Mouse (Mus musculus) midbrain, embryonic 12.5 days (tissue): ENCODE data around the gene Itgal. TPM values are rescaled to one million over a fixed set of nuclear protein-coding genes. Genes with fewer than 3 reads are reported as not detected.
A peak's percentile ranks its signal among the peaks of the same experiment; 100 is the strongest.
"Not testable (repeated sequence)": the region's sequence is repeated elsewhere in the genome, so short reads cannot be mapped to it uniquely, and the experiment has no call there.

Experiments used
- ATAC-seq: fragments of 200-750 bp; cut with Nextera tagmentation; 2 replicates; pipeline ENCODE4 v1.8.0; 2017; ENCODE audit warnings: low read depth, moderate TSS enrichment, moderate library complexity; ENCODE audit not compliant: low FRiP score
- H3K27ac ChIP-seq: fragments of 300-500 bp; sonication (generic); replicated peaks from 2 replicates; pipeline ENCODE4 v1.5.1; 2016; ENCODE audit warnings: mild to moderate bottlenecking
- H3K27me3 ChIP-seq: fragments of 300-500 bp; sonication (generic); 2 replicates; pipeline ENCODE4 v1.6.1; 2016; ENCODE audit warnings: mild to moderate bottlenecking
- H3K36me3 ChIP-seq: fragments of 300-500 bp; sonication (generic); 2 replicates; pipeline ENCODE4 v1.6.1; 2016
- H3K4me1 ChIP-seq: fragments of 300-500 bp; sonication (generic); 2 replicates; pipeline ENCODE4 v1.6.1; 2016
- H3K4me2 ChIP-seq: fragments of 300-500 bp; sonication (generic); replicated peaks from 2 replicates; pipeline ENCODE4 v1.6.1; 2016; ENCODE audit warnings: mild to moderate bottlenecking, moderate library complexity
- H3K4me3 ChIP-seq: fragments of 300-500 bp; sonication (generic); 2 replicates; pipeline ENCODE4 v1.5.1; 2016; ENCODE audit warnings: mild to moderate bottlenecking
- H3K9ac ChIP-seq: fragments of 300-500 bp; sonication (generic); replicated peaks from 2 replicates; pipeline ENCODE4 v1.6.1; 2016; ENCODE audit warnings: mild to moderate bottlenecking, moderate library complexity
- H3K9me3 ChIP-seq: fragments of 300-500 bp; sonication (generic); 2 replicates; pipeline ENCODE4 v1.6.1; 2016; ENCODE audit warnings: mild to moderate bottlenecking
- WGBS: fragments of 180-500 bp; shearing (Covaris S2); methylation state at CpG from one replicate; pipeline ENCODE4 v1.1.7; 2016; 5-methylcytosine and 5-hydroxymethylcytosine counted together
- polyA plus RNA-seq: library from polyadenylated mRNA; unstranded; fragments of >200 nt; fragmentation: Nextera tagmentation; extraction: Ambion mirVana; gene quantifications from 2 replicates; pipeline ENCODE4 v1.2.1, GENCODE M21; 2016

The Itgal gene
- polyA plus RNA-seq, 1 experiment from 2014 or later: 0.52 TPM

GRCm38 (mm10) chr7:127366249-127366648, 70.2 kb downstream of the Itgal start:
- Histone ChIP-seq H3K4me2 (no peak overlapping the region), H3K4me3 (no peak overlapping the region), H3K27me3 (peaks cover 21% of the 10 kb centered on the region), H3K36me3 (no peaks in the 10 kb centered on the region), H3K9me3 (no peaks in the 10 kb centered on the region), H3K27ac (no peak overlapping the region), H3K9ac (no peak overlapping the region), H3K4me1 (peaks cover 14% of the 10 kb centered on the region)
- 96% methylated on average over 3 of the region's 3 CpGs for WGBS
- no peak for ATAC-seq

DNA sequence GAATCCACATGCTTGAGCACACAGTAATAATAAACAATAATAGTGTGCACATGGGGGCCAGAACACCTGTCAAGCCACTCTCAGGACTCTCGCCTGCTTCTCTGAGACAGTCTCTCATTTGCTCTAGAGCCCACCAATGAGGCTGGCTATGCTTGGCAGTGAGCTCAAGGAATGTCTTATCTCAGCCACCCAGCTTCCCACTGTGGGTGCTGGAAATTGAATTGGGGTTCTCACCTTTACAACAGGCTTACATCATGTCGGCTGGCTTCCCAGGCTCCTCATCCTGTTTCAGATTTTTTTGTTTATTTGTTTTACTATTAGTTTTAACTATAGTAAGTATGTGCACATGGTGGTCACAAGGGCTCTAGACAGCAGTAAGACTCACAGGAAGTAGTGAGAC, 75.2 kb downstream of the Itgal start:
- H3K27me3 ChIP-seq: no peaks in the 10 kb centered on the region
- 86% methylated on average over 2 of the region's 2 CpGs for WGBS
- no peak overlapping the region for H3K27ac ChIP-seq
- no peak overlapping the region for H3K4me3 ChIP-seq
- H3K4me1 ChIP-seq: 0 out of 2 replicates have a peak, but pooled peaks cover 3% of the 10 kb centered on the region
- H3K9me3 ChIP-seq: no peaks in the 10 kb centered on the region
- peaks cover 13% of the 10 kb centered on the region for H3K36me3 ChIP-seq
- H3K4me2 ChIP-seq: no peak overlapping the region
- no peak overlapping the region for H3K9ac ChIP-seq
- no peak for ATAC-seq

- peaks cover 13% of the 10 kb centered on the region for H3K36me3 ChIP-seq
- WGBS: 81% methylated on average over 3 of the region's 3 CpGs
- not testable (repeated sequence) for H3K9me3 ChIP-seq, H3K4me2 ChIP-seq, H3K27ac ChIP-seq, ATAC-seq, H3K4me3 ChIP-seq, H3K9ac ChIP-seq, H3K4me1 ChIP-seq, H3K27me3 ChIP-seq
Observed at GRCm38 (mm10) chr7:127371870-127372269, 75.8 kb downstream of the Itgal start.

- not testable (repeated sequence) for H3K27ac ChIP-seq, H3K4me1 ChIP-seq, H3K27me3 ChIP-seq, H3K9me3 ChIP-seq
- H3K36me3 ChIP-seq: peaks cover 13% of the 10 kb centered on the region
- H3K4me3 ChIP-seq: peak within 1 kb of the TSS; percentile 77
- H3K9ac ChIP-seq: peak within 1 kb of the TSS; percentile 77
- 2% methylated on average over 49 of the region's 49 CpGs for WGBS
- peak within 1 kb of the TSS; percentile 73 for H3K4me2 ChIP-seq
- peak; percentile 92 for ATAC-seq
Observed at GRCm38 (mm10) chr7:127375271-127376245, 79.5 kb downstream of the Itgal start, which contains the start of gene Zfp747. Gene Zfp747, minus strand, starts transcription at chr7:127376050.

- Histone ChIP-seq H3K36me3 (peaks cover 16% of the 10 kb centered on the region), H3K4me2 (no peak overlapping the region), H3K4me3 (no peak overlapping the region), H3K9me3 (no peaks in the 10 kb centered on the region), H3K4me1 (0 out of 2 replicates have a peak, but pooled peaks cover 3% of the 10 kb centered on the region), H3K27ac (no peak overlapping the region), H3K27me3 (no peaks in the 10 kb centered on the region), H3K9ac (no peak overlapping the region)
- WGBS: 79% methylated on average over 6 of the region's 6 CpGs
- ATAC-seq: no peak
Observed at GRCm38 (mm10) chr7:127378310-127378921, 82.4 kb downstream of the Itgal start.

Other genes starting within 250 kb of the Itgal start
- gene Zg16, start 208.9 kb upstream of the Itgal start, polyA plus RNA-seq: not detected in 2 replicates
- gene AI467606, start 204.9 kb upstream of the Itgal start, polyA plus RNA-seq: 1.1 and 1.5 TPM in 2 replicates
- gene Qprt, start 174.0 kb upstream of the Itgal start, polyA plus RNA-seq: 2.5 and 4.2 TPM in 2 replicates
- 0.10 and 0.13 TPM in 2 replicates for gene Spn, start 158.4 kb upstream of the Itgal start, polyA plus RNA-seq
- 98.9 and 103 TPM in 2 replicates for gene Cd2bp2, start 100.2 kb upstream of the Itgal start, polyA plus RNA-seq
- gene Tbc1d10b, start 87.8 kb upstream of the Itgal start, polyA plus RNA-seq: 42.9 and 44.4 TPM in 2 replicates
- 12.6 and 13.1 TPM in 2 replicates for gene Mylpf, start 87.4 kb upstream of the Itgal start, polyA plus RNA-seq
- gene Zfp553, start 63.2 kb upstream of the Itgal start, polyA plus RNA-seq: 79.4 and 82.0 TPM in 2 replicates
- gene Sept1, start 63.1 kb upstream of the Itgal start, polyA plus RNA-seq: 38.6 and 41.1 TPM in 2 replicates
- 55.0 and 62.0 TPM in 2 replicates for gene Zfp771, start 52.0 kb upstream of the Itgal start, polyA plus RNA-seq
- 165 and 174 TPM in 2 replicates for gene Dctpp1, start 35.6 kb upstream of the Itgal start, polyA plus RNA-seq
- gene Sephs2, start 22.2 kb upstream of the Itgal start, polyA plus RNA-seq: 71.4 and 72.7 TPM in 2 replicates
- 20.5 and 22.3 TPM in 2 replicates for gene Zfp768, start 49.3 kb downstream of the Itgal start, polyA plus RNA-seq
- 9.0 and 10.2 TPM in 2 replicates for gene Zfp747, start 79.8 kb downstream of the Itgal start, polyA plus RNA-seq
- 5.8 and 7.2 TPM in 2 replicates for gene 9130019O22Rik, start 90.9 kb downstream of the Itgal start, polyA plus RNA-seq
- gene E430018J23Rik, start 97.4 kb downstream of the Itgal start, polyA plus RNA-seq: 6.9 and 7.1 TPM in 2 replicates
- 6.7 and 6.8 TPM in 2 replicates for gene Zfp764, start 110.6 kb downstream of the Itgal start, polyA plus RNA-seq
- 31.9 and 34.0 TPM in 2 replicates for gene Zfp688, start 125.8 kb downstream of the Itgal start, polyA plus RNA-seq
- gene Zfp689, start 152.9 kb downstream of the Itgal start, polyA plus RNA-seq: 18.2 and 19.3 TPM in 2 replicates
- gene Prr14, start 163.4 kb downstream of the Itgal start, polyA plus RNA-seq: 63.1 and 69.2 TPM in 2 replicates
- 13.9 and 14.2 TPM in 2 replicates for gene Fbrs, start 182.9 kb downstream of the Itgal start, polyA plus RNA-seq
- 94.6 and 98.3 TPM in 2 replicates for gene Srcap, start 215.7 kb downstream of the Itgal start, polyA plus RNA-seq
- gene Gm42715, start 223.3 kb downstream of the Itgal start, polyA plus RNA-seq: 19.4 and 20.1 TPM in 2 replicates